Mouse (Mus musculus) mesoderm, embryonic 11.5 days (tissue): ENCODE measurements around the gene C1ql1.
A peak's percentile ranks its signal among the peaks of the same experiment; 100 is the strongest.

ENCODE experiments used
- DNase-seq: peaks from one replicate; pipeline ENCODE4 v3.0.0-alpha.2; 2012; ENCODE audit warnings: low read depth, low spot score

C1ql1 gene

DNA sequence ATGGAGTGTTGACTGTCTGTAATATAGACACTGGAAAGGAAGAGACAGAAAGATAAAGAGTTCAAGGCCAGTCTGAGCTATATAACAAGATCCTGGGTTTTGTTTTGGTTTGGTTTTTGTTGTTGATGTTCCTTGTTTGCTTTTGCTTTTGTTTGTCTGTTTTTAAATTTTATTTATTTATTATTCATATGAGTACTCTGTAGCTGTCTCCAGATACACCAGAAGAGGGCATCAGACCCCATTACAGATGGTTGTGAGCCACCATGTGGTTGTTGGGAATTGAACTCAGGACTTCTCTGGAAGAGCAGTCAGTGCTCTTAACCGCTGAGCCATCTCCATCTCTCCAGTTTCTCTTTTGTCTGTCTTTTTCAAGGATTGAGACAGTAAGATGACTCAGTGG lies 12.4 kb upstream of the C1ql1 start:
- DNase-seq, result no peak

DNA sequence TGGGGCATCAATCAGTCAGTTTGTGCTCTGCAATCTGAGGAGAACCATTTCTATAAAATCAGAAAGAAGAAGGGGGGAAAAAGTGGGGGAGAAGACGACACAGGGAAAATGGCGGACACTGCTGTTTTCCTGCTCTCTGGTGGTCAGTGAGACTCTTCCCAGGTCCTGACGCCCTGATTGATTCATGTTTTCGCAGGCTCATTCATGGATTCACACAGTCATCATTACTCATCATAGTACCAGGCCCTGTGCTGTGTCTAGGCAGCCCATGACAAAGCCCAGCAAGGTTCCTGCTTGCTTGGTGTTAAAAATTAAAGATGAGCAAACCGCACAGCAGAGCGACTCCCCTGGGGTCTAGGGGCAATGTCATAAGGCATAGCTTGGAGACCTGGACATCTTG lies 11.9 kb upstream of the C1ql1 start:
- DNase-seq, result no peak

DNA sequence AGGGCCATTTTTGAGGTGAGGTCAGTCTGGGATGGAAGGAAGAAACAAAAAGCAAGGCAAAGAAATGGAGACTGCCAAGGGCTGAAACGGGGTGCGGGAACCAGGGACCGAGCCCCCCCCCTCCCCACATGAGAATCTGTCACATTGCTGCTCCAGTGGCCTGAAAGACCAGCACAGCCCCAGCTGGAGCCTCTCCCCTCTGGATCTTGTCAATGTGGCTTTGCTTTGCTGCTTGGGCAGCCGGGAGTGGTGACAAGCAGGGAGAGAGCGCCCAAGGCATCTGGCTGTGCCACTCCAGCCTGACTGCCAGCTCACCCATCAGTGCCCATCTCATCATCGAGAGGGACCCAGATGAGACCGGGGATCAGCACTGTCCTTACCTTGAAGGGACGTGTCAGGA lies 11.2 kb upstream of the C1ql1 start:
- DNase-seq, result no peak

- DNase-seq, result no peak
These were observed 10.6 kb upstream of the C1ql1 start for GRCm38 (mm10) chr11:102956962-102957614.

DNA sequence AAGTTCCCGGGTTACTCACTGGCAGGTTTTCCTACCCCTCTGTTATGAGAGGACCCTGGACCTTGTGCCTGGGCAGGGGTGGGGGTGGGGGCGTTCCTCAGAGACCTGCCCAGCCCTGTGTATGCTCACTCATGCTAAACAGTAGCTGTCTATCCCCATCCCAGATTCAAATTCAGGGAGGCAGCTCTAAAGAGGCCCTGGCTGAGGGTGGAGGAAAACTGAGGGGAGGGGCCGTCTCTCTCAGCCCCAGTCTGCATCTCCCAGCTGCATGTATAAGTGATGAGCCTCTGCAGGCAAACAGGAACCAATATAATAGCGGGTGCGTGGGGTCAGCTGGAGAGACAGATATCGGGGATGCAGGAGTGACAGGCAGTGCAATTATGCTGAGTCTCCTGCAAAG lies 6.4 kb upstream of the C1ql1 start:
- DNase-seq, result no peak

DNA sequence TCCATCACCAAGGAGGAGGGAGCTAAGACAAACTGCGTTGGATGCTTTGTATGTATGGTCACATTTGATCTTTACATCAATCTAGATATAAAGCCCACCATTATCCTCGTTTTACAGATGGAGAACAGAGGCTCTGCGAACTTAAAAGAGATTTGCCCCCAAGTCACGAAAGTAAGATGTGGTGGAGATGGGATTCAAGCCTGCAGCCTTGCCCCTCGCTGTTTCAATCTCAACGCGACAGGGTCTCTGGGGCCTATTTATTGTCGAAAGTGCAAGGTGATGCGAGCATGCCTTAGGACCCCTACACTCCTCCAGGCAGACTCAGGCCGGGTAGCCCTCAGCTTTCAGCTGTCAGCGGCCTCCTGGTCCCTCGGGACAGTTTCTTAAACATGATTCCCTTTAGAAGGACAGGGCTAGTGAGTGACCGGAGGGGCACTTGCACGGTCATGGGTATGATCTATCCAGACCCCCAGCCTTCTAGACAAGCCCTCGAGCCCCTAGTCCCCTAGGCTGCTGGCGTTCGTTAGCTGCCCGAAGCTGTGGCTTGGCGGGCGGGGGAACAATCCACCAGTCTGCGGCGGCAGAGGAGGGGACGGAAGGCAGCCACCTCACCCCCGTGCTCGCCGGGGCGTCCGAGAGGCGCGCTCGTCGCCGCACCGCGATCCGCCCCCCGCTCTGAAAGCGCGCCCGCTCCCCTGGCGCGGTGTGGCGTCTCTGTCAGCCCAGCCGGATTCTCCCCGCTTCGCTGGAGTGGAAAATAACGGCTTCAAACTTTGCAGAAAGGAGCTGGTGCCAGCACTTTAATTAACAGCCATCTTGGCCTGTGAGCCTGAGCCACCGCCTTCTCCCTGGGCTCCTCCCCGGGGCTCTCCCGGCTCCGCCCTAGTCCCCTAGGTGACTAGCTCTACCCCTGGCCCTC lies 1.8 kb upstream of the C1ql1 start:
- DNase-seq, result no peak

GRCm38 (mm10) chr11:102946992-102947343 lies 480 bp upstream of the C1ql1 start:
- DNase-seq, result no peak

DNA sequence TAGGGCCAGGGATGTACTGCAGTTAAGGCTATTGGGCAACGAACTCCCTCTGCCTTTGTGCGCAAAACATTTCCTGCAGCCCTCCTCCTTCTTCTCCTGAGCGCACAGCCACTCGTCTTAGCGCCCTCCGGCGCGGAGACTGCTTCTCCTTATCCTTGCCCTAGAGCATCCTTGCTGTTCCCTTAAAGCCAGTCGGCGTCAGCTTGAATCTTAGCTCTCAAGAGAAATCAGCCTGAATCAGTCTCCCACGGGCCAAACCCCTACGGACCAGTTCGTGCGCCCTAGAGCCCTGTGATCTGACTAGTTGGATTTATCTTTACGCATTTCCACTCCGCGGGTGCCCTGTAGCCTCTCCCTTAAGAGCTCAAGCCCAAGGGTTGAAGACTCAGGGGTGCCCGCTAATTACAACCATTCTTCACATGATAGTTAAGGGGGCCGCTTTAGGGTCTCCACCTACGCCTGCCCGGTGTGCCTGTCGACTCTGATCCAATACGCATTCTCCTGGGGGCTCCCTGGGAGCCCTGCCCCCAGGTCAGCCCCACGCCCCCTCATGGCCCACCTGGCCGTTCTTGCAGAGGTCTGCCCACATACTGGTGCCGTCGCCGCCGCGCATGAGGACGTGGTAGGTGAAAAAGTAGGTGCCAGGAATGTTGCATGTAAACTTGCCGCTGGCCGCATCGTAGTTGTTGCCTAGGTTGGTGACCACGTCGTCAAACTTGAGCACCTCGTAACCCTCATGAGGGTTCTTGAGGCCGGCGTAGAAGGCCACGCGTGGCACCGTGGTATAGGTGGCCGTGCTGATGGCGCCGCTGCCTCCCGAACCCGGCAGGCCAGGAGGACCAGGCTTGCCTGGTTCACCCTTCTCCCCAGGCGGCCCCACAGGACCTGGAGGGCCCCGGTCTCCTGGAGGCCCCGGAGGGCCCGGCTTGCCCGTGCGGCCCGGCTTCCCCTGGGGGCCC lies 903 bp downstream of the C1ql1 start:
- DNase-seq, result no peak

GRCm38 (mm10) chr11:102941236-102941635 lies 5.3 kb downstream of the C1ql1 start:
- no peak for DNase-seq

GRCm38 (mm10) chr11:102939024-102939675 lies 7.3 kb downstream of the C1ql1 start:
- DNase-seq, result no peak

DNA sequence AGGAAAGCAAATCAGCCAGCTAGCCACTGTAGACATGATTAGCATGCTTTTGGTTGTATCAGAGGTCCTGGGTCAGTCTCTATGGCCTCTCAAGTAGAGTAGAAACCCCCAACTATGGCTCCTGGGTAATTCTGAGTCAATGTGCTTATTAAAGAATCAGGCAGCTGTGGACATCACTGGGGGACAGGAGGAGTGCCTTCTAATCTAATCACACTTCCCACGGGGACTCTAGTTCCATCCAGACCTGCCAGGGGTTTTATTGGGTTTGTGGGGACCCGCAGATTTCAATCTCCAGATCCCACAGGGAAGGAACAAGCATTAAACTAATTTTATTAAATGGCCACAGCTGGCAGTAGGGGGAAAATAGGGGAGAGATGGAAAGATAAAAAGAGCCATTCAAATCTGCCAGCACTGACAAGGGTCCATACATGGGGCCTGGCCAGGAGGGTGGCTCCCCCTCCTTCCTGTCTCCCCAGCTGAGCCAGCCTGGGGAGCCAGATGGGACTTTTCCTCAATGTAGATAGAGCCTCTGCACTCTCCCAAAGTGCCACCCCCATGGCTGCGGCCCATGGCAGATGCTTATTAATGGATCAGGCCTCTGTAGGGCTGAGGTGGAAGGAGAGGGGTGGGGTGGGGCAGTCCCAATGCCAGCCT lies 8.8 kb downstream of the C1ql1 start:
- no peak for DNase-seq

DNA sequence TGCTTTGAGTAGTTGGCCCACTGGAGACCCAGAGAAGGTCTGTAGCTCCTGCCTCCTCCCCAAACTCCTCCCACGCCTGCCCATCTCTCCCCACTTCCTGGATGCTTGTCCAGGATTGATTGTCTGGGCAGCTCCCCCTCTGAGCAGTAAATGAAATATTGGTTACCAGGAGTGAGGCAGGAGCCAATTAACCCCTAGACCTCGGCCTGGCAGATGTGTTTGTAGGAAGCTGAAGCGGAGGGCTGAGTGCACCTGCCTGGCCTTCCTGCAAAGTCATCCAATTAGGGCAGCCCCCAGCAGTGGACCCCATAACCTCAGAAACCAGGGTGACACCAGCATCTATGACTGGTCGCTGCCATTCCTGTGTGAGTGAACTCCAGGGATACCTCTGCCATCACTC lies 10.2 kb downstream of the C1ql1 start:
- no peak for DNase-seq

DNA sequence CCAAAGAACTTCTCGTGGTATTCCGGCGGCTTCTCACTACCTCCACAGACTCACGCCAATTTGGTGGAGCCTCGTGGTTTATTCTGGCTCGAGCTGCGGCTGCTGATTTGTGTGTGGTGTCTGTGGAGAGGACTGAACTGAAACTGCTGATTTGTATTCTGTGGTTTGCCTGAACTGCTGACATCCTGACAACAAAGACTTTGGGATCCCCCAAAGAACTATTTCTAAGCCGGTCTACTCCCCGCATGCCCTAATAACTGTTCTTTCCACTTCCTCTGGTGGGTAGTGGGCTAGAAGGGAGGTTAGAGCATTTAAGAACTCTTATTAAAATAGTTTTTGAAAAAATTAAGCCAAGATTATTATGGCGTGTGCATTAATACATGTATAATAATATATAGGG lies 15.8 kb downstream of the C1ql1 start:
- DNase-seq, result no peak

DNA sequence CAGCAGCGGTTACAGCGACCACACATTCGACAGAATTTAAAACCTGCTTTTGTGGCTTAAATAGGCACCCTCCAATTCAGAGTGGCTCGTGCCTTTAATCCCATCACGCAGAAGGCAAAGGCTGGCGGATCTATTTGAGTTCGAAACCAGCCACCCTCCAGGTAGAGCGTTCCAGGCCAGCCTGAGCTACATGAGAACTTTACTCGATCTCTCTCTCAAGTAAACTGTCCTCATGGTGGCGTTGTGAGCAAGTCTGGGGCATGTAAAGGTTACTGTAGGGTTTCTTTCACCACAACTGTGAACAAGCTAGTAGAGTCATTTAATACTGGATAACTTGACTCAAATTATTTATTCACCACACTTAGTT lies 21.2 kb downstream of the C1ql1 start:
- DNase-seq, result no peak

GRCm38 (mm10) chr11:102924557-102925350 lies 21.7 kb downstream of the C1ql1 start, which contains the start of gene Kif18b:
Gene Kif18b, minus strand, starts transcription at chr11:102925124.
- DNase-seq, result peak; percentile 98

GRCm38 (mm10) chr11:102921491-102921890 lies 25.0 kb downstream of the C1ql1 start:
- no peak for DNase-seq

DNA sequence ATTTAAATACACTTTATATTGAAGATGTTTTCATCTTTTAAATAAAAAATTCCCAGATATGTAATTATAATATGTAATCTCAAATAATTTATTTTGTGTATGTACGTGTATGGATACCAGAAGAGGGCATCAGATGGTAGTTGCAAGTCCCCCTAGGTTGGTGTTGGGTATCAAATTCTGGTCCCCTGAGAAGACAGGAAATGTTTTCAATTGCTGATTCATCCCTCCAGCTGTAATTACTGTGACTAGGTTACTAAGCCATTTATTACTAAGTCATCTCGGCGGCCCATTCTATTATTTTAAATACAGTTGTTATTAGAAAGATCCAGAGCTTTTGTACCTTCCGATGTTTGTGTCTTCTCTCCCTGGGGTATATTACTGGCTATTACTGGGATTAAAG lies 28.4 kb downstream of the C1ql1 start:
- DNase-seq, result no peak

GRCm38 (mm10) chr11:102915380-102915779 lies 31.1 kb downstream of the C1ql1 start:
- no peak for DNase-seq

- no peak for DNase-seq
These were observed 35.1 kb downstream of the C1ql1 start for GRCm38 (mm10) chr11:102911376-102911775.

DNA sequence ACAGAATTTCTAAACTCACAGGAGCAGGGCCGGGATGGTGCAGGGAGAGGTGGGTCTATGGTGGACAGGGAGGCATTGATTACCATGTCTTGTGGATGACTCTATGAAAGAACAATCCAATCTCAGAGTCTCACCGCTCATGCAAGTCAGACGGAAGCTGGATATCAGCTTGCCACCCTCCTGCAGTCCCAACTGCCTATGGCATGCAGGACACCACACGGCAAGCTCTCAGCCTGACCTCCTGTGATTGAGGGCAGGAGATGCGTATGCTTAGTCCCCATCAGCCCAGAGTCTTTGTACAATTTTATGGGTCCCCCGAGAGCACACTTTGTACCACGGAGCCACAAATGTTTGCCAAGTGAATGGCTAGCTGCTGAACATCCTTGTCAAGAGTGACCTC lies 42.8 kb downstream of the C1ql1 start:
- DNase-seq, result no peak
